Mouse (Mus musculus): ENCODE data around the gene Zfp119a.
"Not testable (repeated sequence)": the region's sequence is repeated elsewhere in the genome, so short reads cannot be mapped to it uniquely, and the experiment has no call there.

Gene Zfp119a

GRCm38 (mm10) chr17:55878636-55879369, at the start of gene Zfp119a:
Gene Zfp119a, minus strand, starts transcription at chr17:55878930.
- DNase-seq (ENCODE audit: low spot score), result peak; percentile 79

GRCm38 (mm10) chr17:55906669-55907068, 27.9 kb upstream of the Zfp119a start:
- no peak for DNase-seq (ENCODE audit: low spot score)

GRCm38 (mm10) chr17:55904131-55904530, 25.4 kb upstream of the Zfp119a start:
- DNase-seq (ENCODE audit: low spot score), result no peak

- DNase-seq (ENCODE audit: low spot score), result no peak
Observed at GRCm38 (mm10) chr17:55903687-55904086, 25.0 kb upstream of the Zfp119a start.

- DNase-seq (ENCODE audit: low spot score), result no peak
Observed at GRCm38 (mm10) chr17:55903087-55903486, 24.4 kb upstream of the Zfp119a start.

GRCm38 (mm10) chr17:55892406-55892955, 13.8 kb upstream of the Zfp119a start:
- DNase-seq (ENCODE audit: low spot score), result not testable (repeated sequence)

GRCm38 (mm10) chr17:55884912-55885311, 6.2 kb upstream of the Zfp119a start:
- DNase-seq (ENCODE audit: low spot score), result no peak

- DNase-seq (ENCODE audit: low spot score), result no peak
Observed at GRCm38 (mm10) chr17:55883631-55884030, 4.9 kb upstream of the Zfp119a start.

- DNase-seq (ENCODE audit: low spot score), result not testable (repeated sequence)
Observed at GRCm38 (mm10) chr17:55878282-55878635, 471 bp downstream of the Zfp119a start.

- no peak for DNase-seq (ENCODE audit: low spot score)
Observed at GRCm38 (mm10) chr17:55877184-55877583, 1.5 kb downstream of the Zfp119a start.

- no peak for DNase-seq (ENCODE audit: low spot score)
Observed at GRCm38 (mm10) chr17:55843067-55843466, 35.7 kb downstream of the Zfp119a start.

GRCm38 (mm10) chr17:55821566-55821965, 57.2 kb downstream of the Zfp119a start:
- DNase-seq (ENCODE audit: low spot score), result no peak

- no peak for DNase-seq (ENCODE audit: low spot score)
Observed at GRCm38 (mm10) chr17:55816853-55817252, 61.9 kb downstream of the Zfp119a start.

Data from left cerebral cortex, adult 11 months (tissue).